Mouse (Mus musculus): Measurements from ENCODE around the gene Tspan18.

- no peak for TF ChIP-seq CTCF (IDR thresholded peaks at IDR 0.05; ENCODE audit: extremely low read depth, insufficient read length, insufficient replicate concordance, low read depth, low read length)
- TF ChIP-seq POLR2A (IDR thresholded peaks at IDR 0.05; ENCODE audit: low read depth, low read length): no peak
Measured at GRCm38 (mm10) chr2:93227713-93228479, 106.4 kb downstream of the Tspan18 start.
